Mouse (Mus musculus) bone marrow, adult 2 months (tissue): ENCODE results near the gene Upp2. TPM values are rescaled to one million over a fixed set of nuclear protein-coding genes. Genes with fewer than 3 reads are reported as not detected.

ENCODE experiments used
- H3K27ac ChIP-seq: fragments of 200-500 bp; 2 replicates; pipeline ENCODE4 v1.5.1; 2012; ENCODE audit warnings: low read depth, mild to moderate bottlenecking, control low read depth, inconsistent platforms, low read length; ENCODE audit not compliant: control insufficient read depth, poor library complexity, insufficient read depth
- H3K4me1 ChIP-seq: fragments of 200-500 bp; 2 replicates; pipeline ENCODE4 v1.6.1; 2011; ENCODE audit warnings: low read length; ENCODE audit not compliant: control insufficient read depth, insufficient read depth
- H3K4me3 ChIP-seq: fragments of 200-500 bp; replicated peaks from 2 replicates; pipeline ENCODE3; 2011; ENCODE audit warnings: mild to moderate bottlenecking, low read depth, low read length, control low read depth; ENCODE audit not compliant: control insufficient read depth
- CTCF ChIP-seq: fragments of 200-500 bp; IDR thresholded peaks from 2 replicates; pipeline ENCODE4 v1.5.1; 2011; ENCODE audit warnings: low read length, control low read depth; ENCODE audit not compliant: control insufficient read depth, insufficient read depth
- POLR2A ChIP-seq: fragments of 200-500 bp; IDR thresholded peaks from 2 replicates; pipeline ENCODE4 v1.6.1; 2011; ENCODE audit warnings: low read depth, mild to moderate bottlenecking, control low read depth, low read length, borderline replicate concordance; ENCODE audit not compliant: control insufficient read depth
- WGBS: fragments of 180-500 bp; shearing (Covaris S2); methylation state at CpG from one replicate; pipeline ENCODE4 v1.1.7; 2018; 5-methylcytosine and 5-hydroxymethylcytosine counted together
- polyA plus RNA-seq: library from polyadenylated mRNA; stranded (reverse); fragments of >200 nt; gene quantifications from 2 replicates; pipeline ENCODE4 v1.2.4, GENCODE M21; 2011; ENCODE audit warnings: low replicate concordance; ENCODE audit not compliant: missing spikeins, insufficient read depth, insufficient read length

Gene Upp2
- polyA plus RNA-seq, 1 experiment = 3.1 TPM

DNA sequence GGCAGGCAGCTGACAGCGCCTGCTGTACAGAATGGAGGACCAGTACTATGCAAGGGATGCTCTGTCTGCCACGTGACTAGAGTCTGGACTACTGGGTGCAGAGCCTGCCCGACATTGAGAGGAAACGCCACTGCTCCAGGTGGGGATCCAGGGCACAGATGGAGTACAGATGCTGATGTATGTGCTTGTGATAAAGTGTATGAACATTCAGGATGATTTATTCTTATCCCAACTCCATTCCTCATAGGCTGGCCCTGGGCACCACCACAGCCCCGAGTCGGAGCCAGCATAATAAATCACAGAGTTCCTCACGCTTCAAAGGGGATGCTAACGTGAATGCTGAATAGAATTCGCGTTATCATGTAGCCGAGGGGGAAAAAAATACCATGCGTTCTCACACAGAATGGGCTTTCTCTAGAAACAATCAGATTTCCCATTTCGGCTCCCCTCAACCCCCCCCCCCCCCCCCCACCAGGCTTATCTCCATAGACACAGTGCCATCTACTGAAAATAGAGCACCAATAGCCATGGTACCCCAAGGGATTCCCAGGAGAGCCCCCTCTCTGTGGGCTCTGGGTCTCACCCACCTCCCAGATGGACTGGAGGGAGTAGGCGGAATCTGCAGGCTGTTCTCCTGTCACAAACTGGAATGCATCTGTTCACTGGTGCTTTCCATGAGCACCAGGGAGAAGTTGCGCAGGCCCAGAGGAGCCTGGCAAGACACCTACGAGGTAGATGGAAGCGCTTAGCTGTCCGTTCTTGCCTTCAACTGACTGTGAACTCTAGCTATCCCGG is 74.9 kb downstream of the Upp2 start:
- no peak overlapping the region for H3K27ac ChIP-seq
- H3K4me1 ChIP-seq = no peaks in the 10 kb centered on the region
- no peak for TF ChIP-seq POLR2A
- no peak for TF ChIP-seq CTCF
- 81% methylated on average over 19 of the region's 19 CpGs for WGBS
- H3K4me3 ChIP-seq = no peak overlapping the region

DNA sequence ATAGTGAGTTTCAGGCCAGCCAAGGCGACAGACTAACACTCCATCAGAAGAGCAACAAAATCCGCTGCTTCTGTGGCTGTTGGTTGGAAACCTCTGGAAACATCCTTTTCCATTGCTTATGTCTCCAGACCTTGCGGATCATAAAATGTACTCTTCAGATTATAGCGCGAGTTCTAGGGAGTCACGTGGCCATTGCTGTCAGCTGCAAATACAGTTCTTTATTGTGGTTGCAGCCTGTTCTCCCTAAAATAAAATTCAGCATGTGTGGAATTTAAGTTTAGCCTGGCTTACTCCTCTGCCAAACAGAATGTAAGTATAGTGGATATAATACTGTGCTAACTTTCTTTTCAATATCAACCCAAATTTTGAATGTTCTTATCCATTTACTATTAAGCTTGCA is 78.6 kb downstream of the Upp2 start:
- WGBS = 90% methylated on average over 6 of the region's 6 CpGs
- H3K4me1 ChIP-seq = no peaks in the 10 kb centered on the region
- no peak overlapping the region for H3K27ac ChIP-seq
- no peak overlapping the region for H3K4me3 ChIP-seq
- TF ChIP-seq CTCF (no peak), POLR2A (no peak)

DNA sequence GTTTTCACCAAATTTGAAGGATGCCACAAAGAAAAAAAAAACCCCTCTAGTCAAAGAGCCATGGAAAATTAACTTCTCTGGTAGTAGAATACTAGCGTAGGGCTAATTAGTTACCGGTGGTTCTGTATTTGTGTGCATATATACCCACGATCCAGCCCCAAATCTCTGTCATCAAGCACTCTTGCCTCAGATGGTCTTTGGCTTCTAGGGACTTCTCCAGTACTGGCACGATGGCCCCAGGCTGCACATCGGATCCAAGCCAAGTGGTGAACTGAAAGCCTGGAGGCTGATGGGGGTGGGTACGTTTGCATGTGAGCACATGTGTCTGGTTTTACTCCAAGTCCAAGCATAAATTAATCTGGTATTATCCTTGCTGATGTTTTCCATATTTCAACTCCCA is 88.1 kb downstream of the Upp2 start:
- TF ChIP-seq CTCF = no peak
- TF ChIP-seq POLR2A = no peak
- WGBS = 84% methylated on average over 6 of the region's 6 CpGs
- Histone ChIP-seq H3K4me1 (no peaks in the 10 kb centered on the region), H3K27ac (no peak overlapping the region), H3K4me3 (no peak overlapping the region)

DNA sequence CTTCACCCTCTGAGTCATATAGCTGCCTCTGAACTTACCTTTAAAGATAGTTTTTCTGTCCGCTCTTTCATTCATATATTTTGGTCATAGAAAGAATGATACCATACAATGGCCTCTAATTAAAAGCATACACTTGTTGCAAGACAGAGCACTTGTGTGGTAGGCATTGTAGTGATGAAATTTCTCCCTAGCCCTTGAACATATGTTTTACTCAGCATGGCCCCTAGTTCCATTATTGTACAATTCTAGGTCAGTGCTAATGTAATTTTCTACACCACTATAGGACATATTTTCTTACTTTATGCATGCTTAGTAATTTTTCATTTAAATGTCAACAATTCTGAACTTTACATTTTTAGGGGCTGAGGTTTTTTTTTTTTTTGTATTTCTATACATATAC is 89.9 kb downstream of the Upp2 start:
- no peak overlapping the region for H3K4me3 ChIP-seq
- 79% methylated on average over 1 of the region's 1 CpGs for WGBS
- TF ChIP-seq CTCF = no peak
- TF ChIP-seq POLR2A = no peak
- H3K4me1 ChIP-seq = no peaks in the 10 kb centered on the region
- no peak overlapping the region for H3K27ac ChIP-seq

DNA sequence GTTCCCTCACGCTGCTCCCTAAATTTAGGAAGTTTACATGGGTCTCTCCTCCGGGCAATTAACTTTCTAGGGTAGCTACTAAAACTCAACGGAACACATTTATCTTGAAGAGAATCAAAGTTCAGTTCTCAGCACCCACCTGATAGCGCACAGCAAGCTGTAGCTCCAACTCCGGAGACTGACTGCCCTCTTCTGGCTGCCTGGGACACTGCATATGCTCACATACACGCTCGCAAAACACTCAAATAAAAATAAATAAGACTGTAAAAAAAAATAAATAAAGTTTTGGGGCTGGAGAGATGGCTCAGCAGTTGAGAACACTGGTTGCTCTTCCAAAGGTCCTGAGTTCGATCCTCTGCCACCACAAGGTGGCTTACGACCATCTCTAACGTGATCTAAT is 90.8 kb downstream of the Upp2 start:
- H3K27ac ChIP-seq = no peak overlapping the region
- WGBS = 90% methylated on average over 10 of the region's 10 CpGs
- no peaks in the 10 kb centered on the region for H3K4me1 ChIP-seq
- H3K4me3 ChIP-seq = no peak overlapping the region
- TF ChIP-seq CTCF (no peak), POLR2A (no peak)

DNA sequence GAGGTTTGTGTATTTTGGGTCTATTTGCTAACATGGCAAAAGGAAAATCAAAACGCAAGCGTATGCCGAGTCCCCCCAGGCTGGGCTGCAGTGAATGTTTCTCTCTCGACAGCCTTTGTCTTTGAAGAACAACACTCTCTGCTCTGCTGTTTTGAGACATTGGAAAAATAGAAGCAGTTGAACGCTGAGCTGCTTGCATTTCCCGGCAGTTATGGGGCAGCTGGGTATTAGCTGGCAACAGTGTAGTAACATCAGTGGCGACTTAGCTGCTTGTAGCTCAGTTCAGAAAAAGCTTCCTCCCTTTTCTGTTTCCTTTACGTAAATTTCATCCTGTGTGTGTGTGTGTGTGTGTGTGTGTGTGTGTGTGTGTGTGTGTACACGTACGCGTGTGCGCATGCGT is 93.5 kb downstream of the Upp2 start:
- H3K4me3 ChIP-seq = no peak overlapping the region
- no peaks in the 10 kb centered on the region for H3K4me1 ChIP-seq
- H3K27ac ChIP-seq = no peak overlapping the region
- WGBS = 76% methylated on average over 13 of the region's 13 CpGs
- TF ChIP-seq POLR2A (no peak), CTCF (no peak)

DNA sequence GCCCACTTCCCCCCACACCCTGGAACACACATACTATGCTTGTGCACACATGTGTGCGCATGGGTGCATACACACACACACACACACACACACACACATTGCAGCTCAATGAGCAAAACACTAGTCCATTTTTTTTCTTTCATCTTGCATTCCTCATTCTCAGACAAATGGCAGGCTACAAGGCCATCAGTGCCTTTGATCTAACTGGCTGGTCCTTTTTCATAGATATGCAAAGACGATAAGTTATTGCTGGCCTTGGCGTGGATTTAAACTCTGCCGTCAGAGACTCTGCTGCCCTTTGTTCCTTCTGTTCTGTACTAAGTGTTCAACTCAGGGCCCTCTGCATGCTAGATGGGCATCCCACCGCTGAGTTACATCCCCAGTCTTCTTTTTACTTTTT is 94.0 kb downstream of the Upp2 start:
- Histone ChIP-seq H3K27ac (no peak overlapping the region), H3K4me1 (no peaks in the 10 kb centered on the region), H3K4me3 (no peak overlapping the region)
- TF ChIP-seq POLR2A (no peak), CTCF (no peak)
- 87% methylated on average over 5 of the region's 5 CpGs for WGBS

DNA sequence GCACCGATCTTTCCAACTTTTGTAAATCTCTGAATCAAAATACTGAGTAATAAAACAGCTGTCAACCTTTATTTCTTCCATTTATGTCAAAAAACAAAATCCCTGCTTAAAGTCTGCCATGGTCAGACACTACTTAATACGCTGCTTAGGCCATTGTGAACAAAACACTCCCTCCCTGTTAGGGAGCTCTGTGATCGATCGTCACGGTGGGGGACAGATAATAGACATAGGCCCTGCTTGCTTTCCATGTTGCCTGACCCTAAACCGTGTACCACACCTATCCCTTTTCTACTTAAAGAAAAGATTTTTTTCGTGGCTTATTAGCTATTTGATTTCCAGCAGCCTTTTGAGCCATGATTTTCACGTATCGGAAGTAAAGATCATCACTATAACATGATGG is 95.6 kb downstream of the Upp2 start:
- no peak for TF ChIP-seq CTCF
- no peak for TF ChIP-seq POLR2A
- Histone ChIP-seq H3K4me3 (no peak overlapping the region), H3K27ac (no peak overlapping the region), H3K4me1 (no peaks in the 10 kb centered on the region)
- WGBS = 86% methylated on average over 9 of the region's 9 CpGs
